11 mouse cellular contexts compared by ENCODE assay signal in genomic region chr4:140944961-140945442, GRCm38 (mm10). TPM values are rescaled to one million over a fixed set of nuclear protein-coding genes. Genes with fewer than 3 reads are reported as not detected.
DNase-seq lines count a peak whose midpoint lies in the region; ATAC-seq and TF ChIP-seq lines count a peak whose summit lies in the region.
"Had no signal": no experiment of that assay in that cellular context is flagged by ENCODE, and none has a peak within 500 bp of the region (broad histone marks: within the 10 kb centered on the region; RNA-seq: fewer than 3 reads in every experiment).

No protein-coding gene starts in this region.

- intact Hi-C loops in left cerebral cortex, postnatal 14 days (cut with DNase I) = no loop called here

- H3K27ac ChIP-seq in layer of hippocampus, adult 2 months = peak overlapping the region; percentile 55
- H3K27ac ChIP-seq: hindbrain, embryonic 15.5 days had no signal

- no peak for DNase-seq in layer of hippocampus, adult 2 months (ENCODE audit: low spot score in 2 of 2)
- DNase-seq in layer of hippocampus, adult 9-10 months (ENCODE audit: low spot score) = no peak
- peak; percentile 89 for DNase-seq in thymus, postnatal 14 days
- DNase-seq in embryo, embryonic 10.5 days (ENCODE audit: low spot score) = no peak
- DNase-seq in c-Kit-positive CD71-positive TER-119-positive erythroid progenitor cells, embryonic 14.5 days (ENCODE audit: low spot score) = no peak
- no peak for DNase-seq in left cerebral cortex, postnatal 14 days (ENCODE audit: low spot score in 2 of 2)
- DNase-seq: cerebellum, adult 18-20 months had no signal

- ATAC-seq in activated CD4-positive, CD25-positive, alpha-beta regulatory T cell, adult 4 months = peak; percentile 79
- peak; percentile 83 for ATAC-seq in megakaryocyte progenitor cell, adult 5-6 weeks (replicated peaks; ENCODE audit: poor library complexity)
- ATAC-seq: forebrain, embryonic 16.5 days had no signal

- TF ChIP-seq CTCF in layer of hippocampus, adult 2 months (conservative IDR thresholded peaks at IDR 0.05) = no peak

- H3K4me3 ChIP-seq in layer of hippocampus, adult 2 months = no peak overlapping the region
- H3K4me3 ChIP-seq: hindbrain, embryonic 15.5 days had no signal

RNA-seq across cellular contexts. Expression of gene Sdhb, which starts 16.0 kb away (rescaled TPM):
- total RNA-seq in layer of hippocampus, adult 2 months (2021) = 100 to 1,000 TPM; 170 to 183 TPM
- polyA plus RNA-seq in activated CD4-positive, CD25-positive, alpha-beta regulatory T cell, adult 4 months (2017; shearing (Covaris generic)) = 100 to 1,000 TPM; 318 to 321 TPM
- 160 and 167 TPM in 2 replicates for total RNA-seq in megakaryocyte progenitor cell, adult 5-6 weeks (2015)
- 91.4 and 129 TPM in 2 replicates for total RNA-seq in megakaryocyte progenitor cell, adult 5-6 weeks (2017)
- 100 to 1,000 TPM; 196 to 202 TPM for total RNA-seq in left cerebral cortex, postnatal 14 days (2021)

RNA-seq across cellular contexts. Expression of gene Padi2, which starts 38.9 kb away (rescaled TPM):
- 10 to 100 TPM; 20.2 to 26.5 TPM for total RNA-seq in layer of hippocampus, adult 2 months (2021)
- 1 to 10 TPM; 9.5 to 9.7 TPM for polyA plus RNA-seq in activated CD4-positive, CD25-positive, alpha-beta regulatory T cell, adult 4 months (2017; shearing (Covaris generic))
- total RNA-seq in megakaryocyte progenitor cell, adult 5-6 weeks (2015) = 5.5 and 5.7 TPM in 2 replicates
- 4.8 and 5.0 TPM in 2 replicates for total RNA-seq in megakaryocyte progenitor cell, adult 5-6 weeks (2017)
- total RNA-seq in left cerebral cortex, postnatal 14 days (2021) = 1 to 10 TPM; 5.7 to 8.1 TPM

RNA-seq across cellular contexts. Expression of gene Atp13a2, which starts 41.7 kb away (rescaled TPM):
- 100 to 1,000 TPM; 155 to 162 TPM for total RNA-seq in layer of hippocampus, adult 2 months (2021)
- 1 to 10 TPM; 5.6 to 7.5 TPM for polyA plus RNA-seq in activated CD4-positive, CD25-positive, alpha-beta regulatory T cell, adult 4 months (2017; shearing (Covaris generic))
- 9.0 and 13.1 TPM in 2 replicates for total RNA-seq in megakaryocyte progenitor cell, adult 5-6 weeks (2015)
- total RNA-seq in megakaryocyte progenitor cell, adult 5-6 weeks (2017) = 19.2 and 23.4 TPM in 2 replicates
- total RNA-seq in left cerebral cortex, postnatal 14 days (2021) = 100 to 1,000 TPM; 218 TPM

Comparison
In these comparisons a context has a peak if more than half of its experiments do, and no peak if none do; other contexts are left out.
1. RNA of gene Atp13a2, which starts 41.7 kb away (total RNA-seq): 218 TPM in left cerebral cortex, postnatal 14 days and 155 to 162 TPM in layer of hippocampus, adult 2 months; 9.0 to 23.4 TPM in megakaryocyte progenitor cell, adult 5-6 weeks; every median in the first group is over 4 times any median in the second.